Mouse (Mus musculus): ENCODE results near the gene H2al1m.
"Not testable (repeated sequence)": the region's sequence is repeated elsewhere in the genome, so short reads cannot be mapped to it uniquely, and the experiment has no call there.

H2al1m gene

DNA sequence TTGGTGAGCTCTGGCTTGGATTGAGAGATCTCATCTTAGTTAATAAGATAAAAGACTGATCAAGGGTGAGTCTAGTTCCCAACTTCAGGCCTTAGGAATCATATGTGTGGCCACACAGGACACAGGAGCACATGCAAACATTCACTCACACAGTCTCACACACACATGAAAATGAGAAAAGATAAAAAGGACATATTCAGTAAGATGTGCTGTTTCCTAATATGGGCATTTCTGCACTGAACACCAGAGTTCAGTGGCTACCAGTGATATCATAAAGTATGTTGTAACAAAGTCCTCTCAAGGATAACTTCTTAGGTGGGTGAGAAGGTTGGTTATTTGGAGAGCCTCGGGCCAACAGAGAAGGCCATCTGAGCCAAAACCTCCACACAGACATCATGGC lies at the start of gene H2al1m:
H2al1m (plus strand) TSS at position 301 of the 400 bp plus-strand sequence.
- not testable (repeated sequence) for DNase-seq

DNA sequence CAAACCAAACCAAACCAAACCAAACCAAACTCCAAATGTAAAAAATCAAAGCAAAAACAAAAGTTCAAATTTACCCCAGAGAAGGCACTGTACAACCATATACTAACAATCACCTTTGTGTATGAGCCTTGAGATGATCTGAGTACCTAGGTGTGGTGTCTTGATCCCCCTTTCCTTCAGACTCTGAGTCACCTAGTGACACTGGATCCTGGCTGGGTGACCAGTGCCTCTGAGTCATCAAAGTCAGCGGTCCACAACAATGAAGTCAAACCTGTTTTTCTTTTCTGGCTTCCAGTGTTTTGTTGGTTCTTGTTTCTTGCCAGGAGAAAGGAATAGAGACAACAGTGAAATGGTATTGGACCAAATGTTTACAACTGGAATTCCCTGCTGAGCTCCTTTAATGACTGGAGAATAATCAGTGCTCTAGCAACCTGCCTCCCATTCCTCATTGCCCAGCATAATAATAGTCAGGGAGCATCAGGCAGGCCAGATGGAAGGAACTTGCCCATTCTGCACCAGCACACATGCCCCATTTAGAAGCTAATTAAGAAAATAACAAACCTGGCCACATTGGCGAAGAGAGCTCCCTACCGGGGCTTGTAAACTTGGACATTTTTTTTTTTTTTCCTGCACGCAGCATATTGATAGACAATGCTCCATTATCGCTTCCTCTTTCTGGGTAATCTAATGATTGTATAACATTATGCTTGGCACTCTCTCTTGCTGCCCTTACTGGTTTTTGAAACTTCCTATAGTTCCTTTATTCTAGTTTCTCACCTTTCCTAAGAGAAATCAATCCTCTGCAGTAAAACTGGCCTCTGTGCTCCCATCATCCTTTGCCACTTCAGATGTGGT lies 42.6 kb upstream of the H2al1m start:
- DNase-seq: no peak

DNA sequence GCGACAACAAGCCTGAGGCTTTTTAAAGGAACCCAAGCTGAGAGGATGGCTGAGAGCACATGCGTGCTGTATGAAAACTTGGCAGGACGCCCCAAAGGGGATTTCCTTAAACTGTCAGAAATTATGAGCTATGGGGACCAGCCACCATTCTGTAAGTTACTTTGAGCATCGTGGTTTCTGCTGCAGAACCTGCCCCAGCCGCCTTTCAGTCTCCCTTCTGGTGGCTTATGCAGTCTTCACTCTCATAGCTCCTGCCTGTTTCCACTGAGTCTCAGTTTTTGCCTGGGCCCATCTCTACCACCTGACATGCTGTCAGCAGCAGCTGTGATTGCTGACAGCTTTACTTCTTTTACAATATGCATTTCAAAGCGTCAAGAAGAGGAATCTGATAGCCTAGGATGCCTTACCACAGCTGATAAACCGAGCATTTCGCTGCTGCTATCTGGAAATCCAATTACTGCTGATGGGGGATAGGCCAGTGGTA lies 40.1 kb upstream of the H2al1m start:
- no peak for DNase-seq

DNA sequence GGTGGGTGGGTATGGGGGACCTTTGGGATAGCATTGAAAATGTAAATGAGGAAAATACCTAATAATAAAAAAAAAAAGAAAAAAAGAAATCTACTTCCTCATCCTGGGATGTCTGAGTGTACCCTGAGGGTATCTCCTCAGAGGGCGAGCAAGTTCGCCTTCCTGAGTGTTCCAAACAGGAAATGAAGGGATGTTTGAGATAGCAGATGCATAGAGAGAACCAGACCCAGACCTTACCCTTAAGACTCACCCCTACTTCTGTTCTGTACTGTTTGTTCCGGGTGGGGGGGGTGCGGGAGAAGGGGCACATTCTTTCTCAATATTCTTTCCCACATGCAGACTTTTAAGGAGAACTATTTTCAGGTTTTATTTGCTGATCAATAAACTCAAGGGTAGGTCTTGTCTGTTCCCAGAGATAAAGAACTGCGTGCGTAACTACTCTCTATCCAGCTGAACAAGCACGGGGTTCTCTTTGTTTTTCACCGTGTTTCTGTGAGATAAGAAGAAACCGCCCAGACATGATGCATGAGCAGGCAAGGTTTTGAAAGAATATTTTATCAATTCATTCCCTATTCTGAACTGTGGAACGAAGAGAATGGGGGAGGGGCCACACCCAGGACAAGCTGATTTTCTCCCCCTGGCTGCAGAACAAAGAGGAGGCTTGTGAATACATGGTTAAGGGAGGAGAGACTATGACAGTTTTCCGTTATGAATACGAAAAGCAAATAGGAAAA lies 38.8 kb upstream of the H2al1m start:
- no peak for DNase-seq

DNA sequence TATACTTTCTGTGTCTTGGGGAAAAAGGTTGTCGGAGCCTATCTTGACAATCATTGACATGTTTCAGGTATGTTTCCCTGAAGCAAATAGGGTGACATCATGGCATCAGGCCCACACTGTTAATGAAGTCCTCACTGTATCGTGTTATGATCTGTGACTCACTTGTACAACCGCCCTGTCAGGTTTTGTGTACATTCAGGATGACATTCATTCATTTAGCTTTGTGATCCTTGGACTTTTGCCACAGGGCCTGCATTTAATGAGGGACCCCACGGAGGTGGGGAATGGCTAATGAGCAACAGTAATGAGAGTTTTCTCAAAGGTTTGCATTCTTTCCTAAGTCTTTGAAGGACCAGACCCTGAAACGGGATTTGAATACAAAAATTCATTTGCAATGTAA lies 34.7 kb upstream of the H2al1m start:
- DNase-seq: peak; percentile 60

DNA sequence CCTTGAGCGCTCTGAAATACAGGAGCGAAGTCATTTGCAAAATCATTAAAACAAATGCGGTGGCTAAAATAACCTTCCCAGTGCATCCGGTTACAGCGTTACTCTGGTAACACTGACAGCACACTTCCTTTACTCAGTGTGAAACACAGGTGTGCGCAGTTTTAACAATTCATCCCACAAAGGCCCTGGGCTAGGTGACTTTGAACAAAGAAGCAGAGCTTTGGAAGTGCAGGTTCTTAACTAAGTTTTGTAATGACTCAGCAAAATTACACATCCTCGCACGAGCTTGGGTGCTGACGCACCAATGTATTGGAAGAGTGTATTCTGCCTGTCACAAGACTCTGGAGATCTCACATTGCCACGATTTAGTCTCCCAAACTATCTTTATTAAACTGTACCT lies 29.6 kb upstream of the H2al1m start:
- no peak for DNase-seq

DNA sequence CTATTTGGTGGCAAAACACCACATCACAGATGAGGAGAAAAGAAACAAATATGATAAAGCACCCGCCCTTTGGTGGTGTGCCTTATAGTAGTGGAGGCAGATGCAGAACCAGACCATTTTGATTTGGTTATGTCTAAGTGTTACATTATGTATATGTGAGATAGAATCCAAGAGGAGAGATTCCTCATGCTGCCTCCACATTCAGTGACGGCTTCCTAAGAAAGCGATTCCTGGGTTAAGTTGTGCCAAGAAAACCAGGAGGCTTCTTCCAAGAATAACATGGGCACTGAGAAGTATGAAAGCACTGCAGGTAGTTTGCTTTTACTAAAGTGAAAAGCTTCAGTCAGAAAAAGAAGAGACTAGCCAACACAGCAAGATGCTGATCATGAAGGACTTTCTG lies 28.7 kb upstream of the H2al1m start:
- DNase-seq: no peak

DNA sequence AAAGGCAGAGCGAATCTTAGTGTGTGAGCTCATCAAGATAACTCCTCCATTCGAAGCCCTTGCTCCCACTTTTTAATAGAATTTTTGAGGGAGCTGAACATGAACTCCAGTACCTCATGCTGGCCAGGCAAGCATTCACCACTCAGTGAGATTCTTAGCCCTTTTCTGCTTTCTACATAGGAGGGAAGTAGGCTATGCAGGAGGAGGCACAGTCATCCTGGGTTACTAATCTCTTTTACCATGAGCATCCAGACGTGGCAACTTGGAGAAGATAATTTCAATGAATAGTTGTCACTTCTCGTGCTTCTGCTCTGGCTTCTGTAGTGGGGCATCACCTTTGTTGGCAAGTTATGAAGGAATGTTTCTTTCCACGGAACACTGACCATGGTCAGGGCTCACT lies 26.8 kb upstream of the H2al1m start, which contains the start of gene Gm14862:
Gm14862 (minus strand) TSS at position 134 of the 400 bp plus-strand sequence.
- no peak for DNase-seq

DNA sequence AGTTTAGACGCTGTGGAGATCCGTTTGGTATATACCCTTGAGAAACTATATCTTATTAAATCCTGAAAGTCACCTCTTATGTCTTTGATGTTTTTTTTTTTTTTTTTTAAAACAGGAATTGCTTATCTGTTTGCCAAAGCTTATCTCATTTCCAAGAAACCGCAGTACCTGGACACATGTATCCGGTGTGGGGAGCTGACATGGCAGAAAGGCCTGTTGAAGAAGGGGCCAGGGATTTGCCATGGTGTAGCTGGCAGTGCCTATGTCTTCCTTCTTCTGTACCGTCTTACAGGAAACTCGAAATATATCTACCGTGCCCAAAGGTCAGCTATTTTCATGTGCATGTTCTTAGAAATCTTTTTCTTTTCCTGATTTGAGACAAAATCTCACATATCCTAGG lies 25.7 kb upstream of the H2al1m start:
- DNase-seq: no peak

DNA sequence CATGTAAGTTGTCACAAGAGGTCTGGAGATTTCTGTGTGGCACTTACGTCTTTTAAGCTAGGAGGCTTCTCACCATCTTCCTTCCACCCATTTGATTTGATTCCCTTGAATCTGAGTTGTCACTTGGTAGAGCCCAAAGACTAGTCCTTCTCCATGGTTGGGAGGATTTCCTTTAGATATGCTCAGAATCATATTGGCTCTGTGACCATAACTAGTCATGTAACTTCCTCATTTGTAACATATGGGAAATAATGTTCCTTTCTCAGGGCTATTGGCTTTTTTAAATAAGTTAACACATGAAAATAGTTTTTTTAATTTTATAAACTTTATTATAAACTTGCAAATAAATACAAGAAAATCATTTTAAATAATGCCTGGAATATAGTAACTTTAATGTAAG lies 24.3 kb upstream of the H2al1m start:
- DNase-seq: no peak

DNA sequence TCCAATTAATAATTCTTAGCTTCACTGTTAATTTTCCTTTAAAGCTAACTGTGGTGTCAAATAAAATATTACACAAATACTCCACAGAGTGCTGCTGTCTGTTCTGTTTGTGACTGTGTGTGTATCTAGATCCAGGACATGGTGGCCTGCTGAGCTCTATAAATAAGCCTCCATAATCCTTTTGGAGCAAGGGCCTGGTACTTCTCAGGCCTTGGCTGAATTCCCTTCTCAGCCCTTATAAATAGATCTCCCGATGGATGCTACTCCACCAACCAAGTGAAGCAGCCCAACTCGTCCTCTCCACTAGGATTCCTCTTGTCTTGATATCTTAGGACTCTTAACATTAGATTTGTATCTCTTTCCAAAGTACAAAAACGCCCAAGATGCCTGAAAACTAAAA lies 12.5 kb upstream of the H2al1m start:
- no peak for DNase-seq

DNA sequence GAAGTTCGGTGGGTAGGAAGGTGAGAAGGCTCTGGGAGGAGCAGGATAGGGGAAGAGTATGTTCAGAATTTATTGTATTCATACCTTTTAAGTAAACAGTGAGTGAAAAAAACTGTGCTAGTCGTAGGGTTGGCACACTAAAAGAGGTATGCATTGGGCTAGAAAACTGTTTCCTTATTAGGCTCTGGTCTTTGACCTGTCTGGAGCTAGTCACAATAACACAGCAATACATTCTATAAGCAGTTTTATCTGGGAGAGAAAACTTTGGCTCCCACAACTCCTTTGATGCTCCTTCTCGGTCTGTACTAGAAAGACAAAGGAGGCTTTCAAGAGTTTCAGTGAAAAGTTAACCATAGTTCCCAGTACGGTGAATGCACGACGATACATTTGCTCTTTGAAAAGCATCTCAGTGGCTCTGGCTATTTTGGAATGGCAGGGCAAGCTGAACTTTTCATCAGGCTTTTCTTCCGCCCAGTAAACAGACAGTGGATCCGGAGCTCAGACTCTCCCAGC lies 11.6 kb upstream of the H2al1m start:
- no peak for DNase-seq

DNA sequence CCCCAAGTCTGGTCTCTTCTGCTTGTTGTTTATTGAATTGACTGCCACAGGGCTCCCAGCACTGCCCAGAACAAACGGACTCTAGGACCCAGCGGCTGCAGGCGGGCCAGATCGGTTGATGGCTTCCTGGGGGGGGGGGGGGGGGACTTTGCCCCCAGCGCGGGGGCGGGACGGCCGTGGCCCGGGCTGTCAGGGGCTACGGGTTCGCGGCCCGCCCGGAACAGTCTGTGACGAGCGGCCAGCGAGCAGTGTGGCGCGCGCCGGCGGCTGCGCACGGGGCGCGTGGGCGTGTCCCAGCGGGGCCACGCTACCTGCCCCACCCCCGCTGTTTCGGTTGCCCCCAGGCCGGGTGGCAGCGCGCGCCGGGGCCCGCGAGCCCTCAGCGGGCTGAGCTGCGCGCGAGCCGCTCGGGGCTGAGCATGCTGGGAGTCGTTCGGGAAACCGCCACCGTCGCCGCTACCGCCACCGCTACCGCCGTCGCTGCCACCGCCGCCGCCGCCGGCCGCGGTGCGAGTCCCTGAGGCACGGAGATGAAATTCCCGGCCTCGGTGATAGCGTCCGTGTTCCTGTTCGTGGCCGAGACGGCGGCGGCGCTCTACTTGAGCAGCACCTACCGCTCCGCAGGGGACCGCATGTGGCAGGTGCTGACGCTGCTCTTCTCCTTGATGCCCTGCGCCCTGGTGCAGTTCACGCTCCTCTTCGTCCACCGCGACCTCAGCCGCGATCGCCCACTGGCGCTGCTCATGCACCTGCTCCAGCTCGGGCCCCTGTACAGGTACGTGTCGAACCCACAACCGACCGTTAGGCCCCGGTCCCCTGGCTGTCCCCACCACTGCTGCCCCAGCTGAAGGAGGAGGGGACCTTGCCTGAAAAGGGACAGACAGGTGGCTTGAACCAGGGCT lies 10.9 kb upstream of the H2al1m start, which contains the start of gene Xk:
Xk (plus strand) TSS at position 297 of the 902 bp plus-strand sequence.
- DNase-seq: peak; percentile 70

DNA sequence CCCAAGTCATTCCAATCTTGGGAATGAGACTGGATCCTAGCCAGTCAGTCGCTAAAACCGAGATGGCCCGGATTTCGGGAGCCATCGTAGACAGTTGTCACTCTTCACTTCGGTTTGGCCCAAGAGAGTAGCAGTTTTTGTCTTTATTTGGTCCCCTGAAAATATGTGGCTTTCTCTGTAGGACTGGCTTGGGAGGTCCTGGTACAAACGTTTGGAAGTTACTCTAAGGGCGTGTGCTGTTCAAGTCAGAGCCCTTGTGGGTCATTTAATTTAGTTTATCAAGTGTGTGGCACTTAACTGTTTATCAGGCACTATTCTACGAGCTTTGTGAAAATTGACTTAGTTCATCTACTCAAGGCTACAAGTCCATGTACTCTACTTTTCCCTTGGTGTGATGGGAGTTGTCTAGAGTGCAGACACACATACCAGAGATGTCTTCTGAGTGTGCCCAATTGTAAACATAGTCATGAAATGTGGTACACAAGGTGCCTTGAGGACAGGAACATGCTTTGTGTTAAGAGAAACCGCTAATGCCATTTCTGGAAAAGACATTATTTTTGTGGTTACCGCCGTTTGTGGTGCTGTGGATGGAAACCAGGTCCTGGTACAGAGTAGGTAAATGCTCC lies 10.1 kb upstream of the H2al1m start:
- DNase-seq: no peak

DNA sequence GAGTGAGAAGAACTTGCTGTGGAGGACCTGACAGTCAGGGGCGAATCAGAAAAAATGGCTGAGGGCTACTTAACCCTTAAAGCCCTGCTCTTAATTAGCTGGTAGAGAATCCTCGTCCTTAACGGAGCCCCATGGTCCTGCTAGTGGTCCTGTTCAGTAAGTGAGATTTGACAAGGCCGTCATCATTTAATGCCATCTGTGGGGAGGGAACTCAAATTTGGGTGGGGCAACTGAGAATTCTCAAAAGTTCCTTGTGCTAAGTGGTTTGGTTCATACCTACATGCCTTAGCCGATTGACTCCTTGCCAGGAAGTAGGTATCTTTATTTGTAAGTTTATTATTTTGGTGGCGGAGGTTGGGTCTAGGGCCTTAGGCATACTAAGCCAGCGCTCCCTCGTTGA lies 9.2 kb upstream of the H2al1m start:
- no peak for DNase-seq

DNA sequence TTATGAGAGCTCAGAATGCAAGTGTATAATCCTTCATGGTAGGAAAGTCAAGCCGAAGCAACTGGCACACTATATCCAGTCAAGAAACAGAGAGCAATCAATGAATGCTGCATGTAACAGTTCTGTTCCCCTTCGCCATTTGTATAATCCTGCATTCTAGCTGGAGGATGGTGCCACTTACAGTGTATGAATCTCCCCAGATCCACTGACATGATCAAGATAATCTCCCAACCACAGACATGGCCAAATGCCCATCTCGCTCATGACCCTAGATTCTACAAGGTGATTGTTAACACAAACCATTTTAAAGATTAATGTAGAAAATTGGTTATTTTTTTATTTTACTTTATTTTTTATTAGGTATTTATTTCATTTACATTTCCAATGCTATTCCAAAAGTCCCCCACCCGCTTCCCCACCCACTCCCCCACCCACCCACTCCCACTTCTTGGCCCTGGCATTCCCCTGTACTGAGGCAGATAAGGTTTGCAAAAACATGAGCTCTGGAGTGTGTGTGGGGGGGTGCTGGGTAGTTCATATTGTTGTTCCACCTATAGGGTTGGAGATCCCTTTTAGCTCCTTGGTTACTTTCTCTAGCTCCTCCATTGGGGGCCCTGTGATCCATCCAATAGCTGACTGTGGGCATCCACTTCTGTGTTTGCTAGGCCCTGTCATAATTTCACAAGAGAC lies 9.7 kb downstream of the H2al1m start:
- DNase-seq: not testable (repeated sequence)

DNA sequence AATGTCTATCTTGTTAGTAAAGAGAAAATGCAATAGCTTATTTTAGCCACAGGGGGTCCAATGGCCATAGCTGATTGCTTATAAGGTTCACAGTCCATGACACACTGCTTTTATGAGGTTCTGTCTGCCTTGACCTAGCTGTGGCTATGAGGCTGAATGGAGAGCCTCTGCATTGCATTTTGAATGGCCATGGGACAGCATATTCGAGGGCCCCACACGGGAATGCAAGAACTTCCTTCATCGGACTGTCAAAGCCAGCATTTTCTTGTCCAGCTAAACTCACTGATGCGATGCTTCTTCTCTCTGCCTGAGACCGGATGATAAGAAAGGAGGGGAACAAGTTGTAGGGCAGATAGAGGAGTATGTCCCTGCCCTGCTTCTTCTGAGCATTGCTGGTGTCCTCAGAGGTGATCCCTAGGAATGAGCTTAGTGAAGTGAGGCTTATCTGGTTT lies 14.9 kb downstream of the H2al1m start:
- DNase-seq: no peak

DNA sequence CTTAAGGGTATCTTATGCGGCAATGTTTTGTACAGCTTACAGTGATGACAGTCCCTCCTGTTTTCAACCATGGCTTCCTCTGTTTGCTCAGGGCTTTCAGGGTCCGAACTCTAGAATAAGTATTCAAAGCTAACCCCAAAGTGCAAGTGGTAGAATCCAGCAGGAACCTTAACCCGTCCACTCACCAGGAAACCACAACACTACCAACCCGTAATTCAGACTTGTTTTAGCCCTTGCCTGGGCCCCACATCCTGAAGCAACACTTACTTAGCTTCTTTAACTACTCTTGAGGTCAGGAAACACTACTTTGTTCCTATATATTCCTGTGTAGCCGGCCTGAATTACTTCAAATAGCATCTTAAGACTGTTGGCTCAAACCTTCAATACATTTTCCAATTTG lies 19.2 kb downstream of the H2al1m start:
- DNase-seq: no peak

DNA sequence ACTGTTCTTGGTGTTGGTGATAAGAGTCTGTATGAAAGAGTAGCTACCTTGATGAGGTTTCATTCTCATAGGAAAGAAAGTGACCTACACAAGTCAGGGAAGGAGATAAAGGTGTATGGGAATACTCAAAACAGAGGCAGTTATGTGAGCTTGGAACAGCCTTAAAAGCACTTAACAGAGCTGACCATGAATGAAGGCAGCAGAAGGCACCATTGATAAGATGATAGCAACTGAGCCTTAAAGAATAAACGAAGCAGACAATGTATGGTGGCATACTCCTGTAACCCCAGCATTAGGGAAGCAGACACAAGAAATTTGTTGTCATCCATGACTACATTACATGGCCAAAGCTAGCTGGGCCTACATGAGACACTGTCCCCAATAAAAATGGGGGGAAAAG lies 19.9 kb downstream of the H2al1m start:
- no peak for DNase-seq

DNA sequence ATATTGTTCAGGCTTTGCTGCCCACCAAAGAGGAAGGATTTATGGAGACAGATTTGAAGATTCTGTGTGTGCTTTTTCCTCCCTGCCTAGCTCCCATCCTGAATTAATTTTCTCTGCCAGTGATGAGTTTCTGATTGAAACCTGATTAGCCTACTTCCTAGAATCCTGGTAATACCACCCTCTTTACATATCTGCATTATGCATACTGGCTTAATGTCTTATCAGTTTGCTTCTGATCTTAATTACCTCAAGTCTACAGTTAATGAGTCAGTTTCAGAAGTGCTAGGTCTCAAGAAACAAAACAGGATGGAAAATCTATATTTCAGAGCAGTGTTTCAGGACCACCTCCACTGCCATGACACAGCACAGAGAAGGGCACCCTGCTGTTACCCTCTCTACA lies 32.9 kb downstream of the H2al1m start:
- DNase-seq: not testable (repeated sequence)

DNA sequence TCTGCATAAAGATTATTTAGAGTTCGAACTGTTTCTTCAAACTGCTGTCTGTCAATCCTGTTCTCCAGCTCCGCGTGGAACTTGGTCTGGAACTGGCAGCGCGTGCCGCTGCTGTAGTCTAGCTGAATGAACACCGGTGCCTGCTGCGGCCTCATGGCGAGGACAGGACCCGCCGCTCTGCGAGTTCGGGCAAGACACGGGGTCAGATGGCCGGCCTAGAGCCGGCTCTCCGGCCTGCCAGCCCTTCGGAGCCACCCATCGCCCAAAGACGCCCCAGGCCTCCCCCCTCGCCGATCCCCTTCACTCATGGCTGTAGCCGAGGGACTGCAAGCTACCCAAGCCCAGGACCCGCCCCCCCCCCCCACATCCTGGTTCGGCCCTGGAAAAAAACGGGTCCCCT lies 44.4 kb downstream of the H2al1m start:
- DNase-seq: not testable (repeated sequence)

Measured in retina, postnatal 1 day (tissue).